Mouse (Mus musculus): ENCODE results near the gene Spa17. TPM values are rescaled to one million over a fixed set of nuclear protein-coding genes. Genes with fewer than 3 reads are reported as not detected.
A peak's percentile ranks its signal among the peaks of the same experiment; 100 is the strongest.

Gene Spa17
- total and polyA plus RNA-seq, 2 experiments, result 0.13 to 0.55 TPM

DNA sequence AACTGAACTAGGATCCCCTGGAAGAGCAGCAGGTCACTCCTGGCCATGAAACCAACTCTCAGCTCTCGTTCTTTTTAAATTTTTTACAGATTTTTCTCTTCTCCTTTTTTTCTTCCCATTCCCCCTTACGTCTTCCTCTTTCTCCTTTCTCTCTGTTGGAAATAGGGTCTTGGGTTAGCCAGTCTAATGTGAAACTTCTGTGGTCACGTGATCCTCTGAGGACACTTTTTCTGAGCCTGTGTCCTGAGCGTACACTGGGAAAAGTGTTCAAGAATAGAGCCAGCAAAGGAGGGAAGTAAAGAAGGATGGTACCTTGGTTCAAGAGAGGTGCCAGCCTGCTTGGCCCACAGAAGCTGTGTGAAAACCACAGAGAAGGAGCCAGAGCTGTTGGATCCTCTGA is 23.1 kb downstream of the Spa17 start:
- no peak overlapping the region for H3K27ac ChIP-seq (replicated peaks; ENCODE audit: insufficient read depth, low read depth, low read length)
- no peaks in the 10 kb centered on the region for H3K79me2 ChIP-seq (ENCODE audit: control insufficient read depth, insufficient read depth, low read length)
- no peak overlapping the region for H3K4me3 ChIP-seq (ENCODE audit: insufficient read depth, low read depth, low read length)
- no peak for DNase-seq (ENCODE audit: extremely low read depth, low read depth, low spot score)
- no peaks in the 10 kb centered on the region for H3K27me3 ChIP-seq (ENCODE audit: control insufficient read depth, insufficient read depth, low read length)
- H3K9ac ChIP-seq (ENCODE audit: low read depth, low read length), result no peak overlapping the region
- no peaks in the 10 kb centered on the region for H3K4me1 ChIP-seq (ENCODE audit: control insufficient read depth, insufficient read depth, low read length)
- TF ChIP-seq CTCF (IDR thresholded peaks at IDR 0.05; ENCODE audit: low read depth, low read length), result no peak
- TF ChIP-seq POLR2A (IDR thresholded peaks at IDR 0.05; ENCODE audit: extremely low read depth, insufficient read depth, low read length), result no peak
- WGBS, result 79% methylated on average over 4 of the region's 4 CpGs
- no peaks in the 10 kb centered on the region for H3K36me3 ChIP-seq (ENCODE audit: control insufficient read depth, insufficient read depth, low read length)

DNA sequence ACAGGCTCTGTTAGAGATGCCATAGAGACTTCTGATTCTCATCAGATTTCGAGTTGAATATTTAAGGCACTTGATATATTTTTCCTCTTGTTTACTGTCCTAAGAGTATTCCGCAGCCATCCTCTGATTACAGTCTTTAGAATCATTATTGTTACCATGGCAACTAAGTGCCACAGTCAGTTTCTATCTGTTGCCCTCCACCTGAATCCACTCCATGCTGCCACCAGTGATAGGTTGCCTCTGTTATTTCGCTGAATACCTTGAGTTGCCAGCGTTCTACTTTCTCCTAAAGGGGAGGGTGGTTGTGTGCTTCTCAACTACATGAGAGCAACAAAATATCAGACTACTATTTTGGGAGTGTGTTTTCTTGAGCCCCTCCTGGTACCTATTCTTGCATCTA is 26.8 kb downstream of the Spa17 start:
- WGBS, result 83% methylated on average over 4 of the region's 4 CpGs
- H3K36me3 ChIP-seq (ENCODE audit: control insufficient read depth, insufficient read depth, low read length), result no peaks in the 10 kb centered on the region
- H3K27me3 ChIP-seq (ENCODE audit: control insufficient read depth, insufficient read depth, low read length), result no peaks in the 10 kb centered on the region
- DNase-seq (ENCODE audit: extremely low read depth, low read depth, low spot score), result no peak
- H3K79me2 ChIP-seq (ENCODE audit: control insufficient read depth, insufficient read depth, low read length), result no peaks in the 10 kb centered on the region
- no peak overlapping the region for H3K9ac ChIP-seq (ENCODE audit: low read depth, low read length)
- H3K4me3 ChIP-seq (ENCODE audit: insufficient read depth, low read depth, low read length), result no peak overlapping the region
- TF ChIP-seq POLR2A (IDR thresholded peaks at IDR 0.05; ENCODE audit: extremely low read depth, insufficient read depth, low read length) (no peak), CTCF (IDR thresholded peaks at IDR 0.05; ENCODE audit: low read depth, low read length) (no peak)
- H3K27ac ChIP-seq (replicated peaks; ENCODE audit: insufficient read depth, low read depth, low read length), result no peak overlapping the region
- H3K4me1 ChIP-seq (ENCODE audit: control insufficient read depth, insufficient read depth, low read length), result no peaks in the 10 kb centered on the region

DNA sequence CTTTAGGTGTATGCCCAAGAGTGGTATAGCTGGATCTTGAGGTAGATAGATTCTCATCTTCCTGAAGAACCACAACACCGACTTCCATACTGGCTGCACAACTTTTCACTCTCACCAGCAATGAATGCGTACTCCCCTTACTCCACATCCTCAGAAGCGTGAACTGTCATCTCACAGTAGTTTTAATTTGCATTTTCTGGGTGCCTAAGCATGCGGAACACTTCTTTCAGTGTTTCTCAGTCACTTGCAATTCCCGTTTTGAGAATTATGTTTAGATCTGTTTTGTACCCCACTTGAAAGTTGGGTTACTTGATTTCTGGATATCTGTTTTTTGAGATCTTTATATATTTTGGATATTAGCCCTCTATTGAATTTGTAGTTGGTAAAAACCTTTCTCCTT is 29.9 kb downstream of the Spa17 start:
- H3K9ac ChIP-seq (ENCODE audit: low read depth, low read length), result no peak overlapping the region
- no peak for DNase-seq (ENCODE audit: extremely low read depth, low read depth, low spot score)
- no peak overlapping the region for H3K4me3 ChIP-seq (ENCODE audit: insufficient read depth, low read depth, low read length)
- H3K79me2 ChIP-seq (ENCODE audit: control insufficient read depth, insufficient read depth, low read length), result no peaks in the 10 kb centered on the region
- H3K4me1 ChIP-seq (ENCODE audit: control insufficient read depth, insufficient read depth, low read length), result no peaks in the 10 kb centered on the region
- 91% methylated on average over 5 of the region's 5 CpGs for WGBS
- TF ChIP-seq POLR2A (IDR thresholded peaks at IDR 0.05; ENCODE audit: extremely low read depth, insufficient read depth, low read length) (no peak), CTCF (IDR thresholded peaks at IDR 0.05; ENCODE audit: low read depth, low read length) (no peak)
- no peaks in the 10 kb centered on the region for H3K36me3 ChIP-seq (ENCODE audit: control insufficient read depth, insufficient read depth, low read length)
- no peaks in the 10 kb centered on the region for H3K27me3 ChIP-seq (ENCODE audit: control insufficient read depth, insufficient read depth, low read length)
- no peak overlapping the region for H3K27ac ChIP-seq (replicated peaks; ENCODE audit: insufficient read depth, low read depth, low read length)

DNA sequence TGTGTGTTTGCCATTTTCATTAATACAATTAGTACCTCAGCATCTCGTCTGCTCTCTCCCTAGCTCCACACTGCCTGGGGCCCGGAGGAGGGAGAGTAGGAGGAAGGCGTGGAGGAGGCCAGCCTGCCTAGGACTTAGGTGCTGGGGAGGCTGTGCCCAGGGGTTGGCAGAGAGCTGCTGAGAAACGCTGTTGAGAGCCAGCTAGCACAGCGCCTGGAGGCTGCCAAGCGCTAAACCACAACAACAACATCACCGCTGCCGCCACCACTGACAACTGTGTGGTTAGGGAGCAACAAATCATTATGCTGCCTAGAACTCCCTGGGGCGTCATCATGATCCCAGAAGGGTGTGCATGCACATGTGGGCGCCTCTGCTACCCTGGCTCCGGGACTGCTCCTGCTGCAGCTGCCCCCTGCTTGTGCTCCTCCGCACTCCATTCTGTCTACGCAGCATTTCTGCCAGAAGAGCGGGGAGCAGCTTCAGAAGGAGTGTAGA is 37.0 kb downstream of the Spa17 start:
- no peak for TF ChIP-seq POLR2A (IDR thresholded peaks at IDR 0.05; ENCODE audit: extremely low read depth, insufficient read depth, low read length)
- TF ChIP-seq CTCF (IDR thresholded peaks at IDR 0.05; ENCODE audit: low read depth, low read length), result no peak
- no peak overlapping the region for H3K27ac ChIP-seq (replicated peaks; ENCODE audit: insufficient read depth, low read depth, low read length)
- WGBS, result 54% methylated on average over 14 of the region's 14 CpGs
- H3K79me2 ChIP-seq (ENCODE audit: control insufficient read depth, insufficient read depth, low read length), result no peaks in the 10 kb centered on the region
- H3K4me3 ChIP-seq (ENCODE audit: insufficient read depth, low read depth, low read length), result no peak overlapping the region
- no peaks in the 10 kb centered on the region for H3K27me3 ChIP-seq (ENCODE audit: control insufficient read depth, insufficient read depth, low read length)
- no peaks in the 10 kb centered on the region for H3K36me3 ChIP-seq (ENCODE audit: control insufficient read depth, insufficient read depth, low read length)
- no peak overlapping the region for H3K9ac ChIP-seq (ENCODE audit: low read depth, low read length)
- H3K4me1 ChIP-seq (ENCODE audit: control insufficient read depth, insufficient read depth, low read length), result no peaks in the 10 kb centered on the region
- no peak for DNase-seq (ENCODE audit: extremely low read depth, low read depth, low spot score)

DNA sequence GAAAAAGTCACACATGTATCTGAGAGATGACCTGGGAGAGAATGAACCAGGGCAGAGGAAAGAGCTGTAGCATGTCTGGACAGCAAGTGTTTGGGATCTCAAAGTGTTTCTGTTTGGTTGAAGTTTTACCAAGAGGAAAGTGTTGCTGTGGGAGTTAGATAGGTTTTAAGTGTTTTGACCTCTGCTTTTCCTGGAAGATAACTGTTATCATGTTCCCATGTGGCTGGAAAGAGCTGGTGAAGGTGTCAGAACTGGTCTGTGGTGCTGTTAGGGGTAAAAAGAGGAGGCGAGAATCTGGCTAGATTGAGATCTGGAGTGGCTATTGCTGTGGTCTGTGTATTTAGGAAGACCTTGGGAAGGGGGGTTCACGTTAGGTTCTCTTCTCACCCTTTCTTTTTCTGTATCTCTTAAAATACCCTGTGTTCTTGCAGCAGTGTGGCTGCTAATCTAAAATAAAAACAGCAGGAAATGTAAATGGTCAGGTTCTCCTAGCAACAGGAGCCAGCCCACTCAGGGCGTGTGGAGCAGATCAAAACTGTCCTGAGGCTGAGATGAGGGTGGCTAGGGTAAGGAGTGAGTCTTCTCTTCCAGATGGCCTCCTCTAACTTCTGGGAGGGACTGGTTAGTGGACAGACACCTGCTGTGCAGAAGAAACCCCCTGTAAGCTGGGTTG is 41.2 kb downstream of the Spa17 start:
- 63% methylated on average over 3 of the region's 3 CpGs for whole genome bisulfite sequencing
- 0 out of 2 replicates have a peak, but pooled peaks cover 3% of the 10 kb centered on the region for H3K4me1 ChIP-seq (ENCODE audit: control insufficient read depth, insufficient read depth, low read length)
- no peaks in the 10 kb centered on the region for H3K36me3 ChIP-seq (ENCODE audit: control insufficient read depth, insufficient read depth, low read length)
- DNase-seq (ENCODE audit: extremely low read depth, low read depth, low spot score), result no peak
- TF ChIP-seq CTCF (IDR thresholded peaks at IDR 0.05; ENCODE audit: low read depth, low read length) (no peak), POLR2A (IDR thresholded peaks at IDR 0.05; ENCODE audit: extremely low read depth, insufficient read depth, low read length) (no peak)
- no peak overlapping the region for H3K4me3 ChIP-seq (ENCODE audit: insufficient read depth, low read depth, low read length)
- no peaks in the 10 kb centered on the region for H3K79me2 ChIP-seq (ENCODE audit: control insufficient read depth, insufficient read depth, low read length)
- H3K27me3 ChIP-seq (ENCODE audit: control insufficient read depth, insufficient read depth, low read length), result no peaks in the 10 kb centered on the region
- no peak overlapping the region for H3K27ac ChIP-seq (replicated peaks; ENCODE audit: insufficient read depth, low read depth, low read length)
- no peak overlapping the region for H3K9ac ChIP-seq (ENCODE audit: low read depth, low read length)

DNA sequence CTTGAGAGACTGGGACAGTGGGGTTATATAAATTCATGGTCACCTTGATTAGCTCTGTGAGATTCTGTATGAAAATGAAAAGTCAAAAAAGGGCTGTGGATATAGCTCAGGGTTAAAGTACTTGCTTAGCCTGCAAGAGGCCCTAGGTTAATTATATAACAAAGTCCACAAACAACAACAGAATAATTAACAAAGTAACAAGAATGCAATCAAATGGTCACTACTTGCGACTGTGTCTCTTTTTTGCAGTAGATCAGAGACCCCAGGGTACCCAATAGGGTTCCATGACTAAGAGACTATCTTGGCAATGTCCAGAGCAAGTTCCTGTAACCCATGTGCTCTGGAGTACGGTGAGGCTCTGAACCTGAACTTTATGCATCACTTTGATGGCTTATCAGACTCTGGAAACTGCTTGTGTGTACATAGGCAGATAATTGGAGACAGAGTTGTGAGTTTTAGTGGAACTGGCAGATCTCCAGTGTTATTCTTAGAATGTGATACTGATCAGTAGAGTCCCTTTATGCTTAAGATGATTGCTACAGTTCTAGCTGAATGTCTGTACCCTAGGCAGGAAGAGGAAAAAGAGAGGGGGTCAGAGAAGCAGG is 44.2 kb downstream of the Spa17 start:
- WGBS, result 29% methylated on average over 2 of the region's 2 CpGs

More for the DNA sequence above, 44.2 kb downstream of the Spa17 start:
- TF ChIP-seq POLR2A (IDR thresholded peaks at IDR 0.05; ENCODE audit: extremely low read depth, insufficient read depth, low read length) (no peak), CTCF (IDR thresholded peaks at IDR 0.05; ENCODE audit: low read depth, low read length) (no peak)
- Histone ChIP-seq H3K27me3 (ENCODE audit: control insufficient read depth, insufficient read depth, low read length) (no peaks in the 10 kb centered on the region), H3K4me1 (ENCODE audit: control insufficient read depth, insufficient read depth, low read length) (0 out of 2 replicates have a peak, but pooled peaks cover 3% of the 10 kb centered on the region), H3K36me3 (ENCODE audit: control insufficient read depth, insufficient read depth, low read length) (no peaks in the 10 kb centered on the region), H3K27ac (replicated peaks; ENCODE audit: insufficient read depth, low read depth, low read length) (no peak overlapping the region), H3K4me3 (ENCODE audit: insufficient read depth, low read depth, low read length) (no peak overlapping the region), H3K79me2 (ENCODE audit: control insufficient read depth, insufficient read depth, low read length) (no peaks in the 10 kb centered on the region), H3K9ac (ENCODE audit: low read depth, low read length) (no peak overlapping the region)
- DNase-seq (ENCODE audit: extremely low read depth, low read depth, low spot score), result peak; percentile 53

Measured in liver, adult 2 months (tissue).